Mouse (Mus musculus) thymus, adult 2 months (tissue): Measurements from ENCODE around the gene Bend6.

Experiments
- CTCF ChIP-seq: fragments of 200-500 bp; IDR thresholded peaks from 2 replicates; pipeline ENCODE4 v1.5.1; 2012; ENCODE audit warnings: mild to moderate bottlenecking, control low read depth, low read length, moderate library complexity, borderline replicate concordance; ENCODE audit not compliant: control insufficient read depth, poor library complexity, insufficient read depth; ENCODE audit errors: extremely low read depth
- POLR2A ChIP-seq: fragments of 200-500 bp; IDR thresholded peaks from 2 replicates; pipeline ENCODE4 v1.6.1; 2012; ENCODE audit warnings: mild to moderate bottlenecking, low read length, control low read depth, moderate library complexity; ENCODE audit not compliant: control insufficient read depth, poor library complexity, insufficient read depth; ENCODE audit errors: extremely low read depth

- no peak for TF ChIP-seq POLR2A
- no peak for TF ChIP-seq CTCF
These were observed 7.4 kb downstream of the Bend6 start for GRCm38 (mm10) chr1:33900175-33900574.
